Mouse (Mus musculus) ovary, postnatal 36 days (tissue): ENCODE data around the gene Baz2b.

ENCODE experiments used
- DNase-seq: peaks from one replicate; pipeline ENCODE4 v3.0.0; 2022; ENCODE audit warnings: low spot score, mixed read lengths

Baz2b gene

GRCm38 (mm10) chr2:60050667-60051460 lies 158.8 kb downstream of the Baz2b start:
- DNase-seq = no peak

GRCm38 (mm10) chr2:60049889-60050288 lies 159.8 kb downstream of the Baz2b start:
- no peak for DNase-seq

GRCm38 (mm10) chr2:60049351-60049750 lies 160.3 kb downstream of the Baz2b start:
- no peak for DNase-seq

- DNase-seq = no peak
Observed at GRCm38 (mm10) chr2:60045995-60046394, 163.6 kb downstream of the Baz2b start.

- DNase-seq = no peak
Observed at GRCm38 (mm10) chr2:60044988-60045387, 164.7 kb downstream of the Baz2b start.

- no peak for DNase-seq
Observed at GRCm38 (mm10) chr2:60044540-60044939, 165.1 kb downstream of the Baz2b start.

- DNase-seq = no peak
Observed at GRCm38 (mm10) chr2:60042699-60043098, 166.9 kb downstream of the Baz2b start.

GRCm38 (mm10) chr2:60041485-60042274 lies 168.0 kb downstream of the Baz2b start:
- DNase-seq = no peak

GRCm38 (mm10) chr2:60040162-60040561 lies 169.5 kb downstream of the Baz2b start:
- DNase-seq = no peak

- DNase-seq = peak; percentile 24
Observed at GRCm38 (mm10) chr2:60037011-60037551, 172.6 kb downstream of the Baz2b start.

- DNase-seq = no peak
Observed at GRCm38 (mm10) chr2:60036361-60036760, 173.3 kb downstream of the Baz2b start.

GRCm38 (mm10) chr2:60030991-60031390 lies 178.6 kb downstream of the Baz2b start:
- DNase-seq = no peak

- no peak for DNase-seq
Observed at GRCm38 (mm10) chr2:60029020-60029419, 180.6 kb downstream of the Baz2b start.

GRCm38 (mm10) chr2:60027166-60027565 lies 182.5 kb downstream of the Baz2b start:
- no peak for DNase-seq

GRCm38 (mm10) chr2:60026554-60026953 lies 183.1 kb downstream of the Baz2b start:
- DNase-seq = no peak

- no peak for DNase-seq
Observed at GRCm38 (mm10) chr2:60023777-60024176, 185.9 kb downstream of the Baz2b start.

- no peak for DNase-seq
Observed at GRCm38 (mm10) chr2:60021556-60021955, 188.1 kb downstream of the Baz2b start.

- DNase-seq = no peak
Observed at GRCm38 (mm10) chr2:60021138-60021537, 188.5 kb downstream of the Baz2b start.

- no peak for DNase-seq
Observed at GRCm38 (mm10) chr2:60019546-60020250, 189.9 kb downstream of the Baz2b start.

- no peak for DNase-seq
Observed at GRCm38 (mm10) chr2:60018875-60019501, 190.7 kb downstream of the Baz2b start.

GRCm38 (mm10) chr2:60011526-60011925 lies 198.1 kb downstream of the Baz2b start:
- no peak for DNase-seq

GRCm38 (mm10) chr2:60003665-60004045 lies 206.0 kb downstream of the Baz2b start:
- DNase-seq = no peak
